Mouse (Mus musculus): ENCODE measurements at regions not wholly inside any gene's neighbourhood (a gene's known extent, or its start where the extent isn't known, plus 50 kb on each side); places are given as distances from the start of the nearest gene placed in this dataset.
A peak's percentile ranks its signal among the peaks of the same experiment; 100 is the strongest.

DNA sequence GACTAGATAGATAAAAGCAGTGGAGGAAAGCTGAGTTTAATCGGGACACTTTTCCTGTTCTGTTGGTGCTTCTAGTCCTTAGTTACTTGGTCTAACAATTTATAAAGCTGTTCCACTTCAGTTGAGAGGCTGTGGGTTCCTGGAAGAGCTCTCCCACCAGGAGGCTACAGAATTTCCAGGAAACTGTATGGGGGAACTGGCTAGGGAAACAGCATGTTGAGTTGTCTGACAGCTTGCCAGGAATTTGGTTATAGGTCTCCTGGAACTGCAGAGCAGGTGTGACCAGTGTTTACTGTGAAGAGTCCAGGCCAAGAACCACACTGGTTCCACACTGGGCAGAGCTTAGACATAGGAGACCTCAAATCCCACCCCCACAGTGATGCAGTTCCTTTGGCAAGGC, 65.0 kb upstream of the Pik3cg start:
- no peak for DNase-seq

DNA sequence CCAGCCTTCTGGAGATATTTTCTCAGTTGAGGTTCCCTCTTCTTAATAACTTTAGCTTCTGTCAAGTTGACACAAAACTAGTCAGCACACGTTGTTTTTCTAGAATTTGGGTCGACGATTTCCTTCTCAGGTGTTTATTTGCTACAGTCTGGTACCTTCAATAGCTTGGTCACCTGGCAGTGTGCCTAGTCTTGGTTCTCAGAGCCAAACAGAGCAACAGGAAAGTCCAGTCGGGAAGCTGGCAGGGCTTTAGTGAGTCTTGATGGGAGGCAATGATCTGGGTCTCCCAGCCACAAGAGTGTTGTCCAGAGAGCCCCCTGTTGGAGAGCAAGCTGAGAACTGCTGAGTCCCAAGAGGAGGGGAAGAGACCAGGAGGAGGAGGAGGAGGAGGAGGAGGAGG, 71.4 kb upstream of the Pik3cg start:
- DNase-seq = no peak

DNA sequence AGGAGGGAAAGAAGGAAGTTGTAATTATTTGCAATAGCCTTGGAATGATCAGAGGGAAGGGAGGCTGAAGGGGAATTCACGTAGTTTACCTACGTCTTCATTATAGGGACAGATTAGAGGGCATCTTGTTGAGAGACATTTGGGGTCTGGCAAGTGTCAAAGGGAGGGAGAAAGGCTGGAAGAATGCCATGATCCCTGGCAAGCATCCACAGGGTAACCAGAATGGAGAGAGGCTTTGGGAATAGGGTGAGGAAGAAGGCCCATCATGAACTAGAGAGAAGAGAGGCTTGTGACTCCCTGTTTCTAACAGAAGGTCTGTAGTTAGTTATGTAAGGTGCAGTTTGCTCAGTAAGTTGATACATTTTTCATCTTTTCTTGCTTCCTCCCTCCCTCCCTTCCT, 71.8 kb upstream of the Pik3cg start:
- no peak for DNase-seq

DNA sequence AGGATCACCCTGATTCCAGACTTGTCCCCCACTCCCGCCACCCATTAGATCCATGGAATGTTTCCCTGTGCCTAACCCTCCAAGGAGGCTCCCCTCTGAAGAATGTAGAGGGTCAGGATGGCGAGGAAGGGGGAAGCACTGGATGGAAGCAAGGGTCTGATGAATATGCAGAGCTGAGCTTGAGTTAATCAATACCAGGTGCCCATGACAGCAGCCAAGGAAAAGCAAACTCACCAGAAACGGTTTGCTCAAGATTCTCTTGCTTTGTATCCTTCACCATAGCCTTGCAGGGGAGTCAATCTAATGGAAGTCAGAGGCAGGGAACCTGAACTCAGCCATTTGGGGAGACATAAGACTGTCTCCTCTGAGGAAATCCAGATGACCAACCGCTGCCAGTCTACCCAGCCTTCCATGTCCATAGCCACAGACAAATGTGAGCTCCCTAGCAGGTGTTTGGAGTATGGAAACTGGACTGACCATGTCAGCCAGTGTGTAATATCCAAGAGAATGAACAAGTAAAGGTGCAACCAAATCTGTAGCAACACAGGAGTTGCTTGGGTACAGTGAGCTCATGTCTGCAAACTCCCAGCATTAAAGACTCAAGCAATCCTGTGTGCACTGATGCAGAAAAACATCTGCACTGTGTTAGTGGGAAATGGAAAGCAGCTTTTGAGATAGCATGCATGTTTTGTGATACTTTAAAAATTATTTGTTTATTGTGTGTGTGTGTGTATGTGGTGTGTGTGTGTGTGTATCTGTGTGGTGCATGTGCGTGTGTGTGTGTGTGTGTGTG, 74.1 kb upstream of the Pik3cg start:
- no peak for DNase-seq

DNA sequence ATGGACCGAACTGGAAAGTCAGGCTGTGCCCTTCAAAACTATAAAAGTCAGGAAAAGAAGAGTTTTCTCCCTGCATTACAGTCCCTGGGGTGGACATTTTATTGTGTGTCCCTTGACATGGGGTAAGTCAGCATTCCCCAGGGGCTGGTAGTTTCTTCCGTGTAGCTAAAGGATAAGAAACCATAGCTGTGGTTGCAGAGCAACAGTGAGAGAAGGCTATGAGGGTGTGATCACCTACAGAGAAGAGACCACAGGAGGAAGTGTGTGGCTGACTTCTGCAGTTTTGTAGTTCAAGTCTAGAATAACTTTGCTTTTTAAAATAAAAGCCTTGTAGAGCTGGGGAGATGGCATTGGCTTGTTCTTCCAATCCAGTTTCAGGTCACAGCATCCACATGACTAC, 76.6 kb upstream of the Pik3cg start:
- DNase-seq = no peak

DNA sequence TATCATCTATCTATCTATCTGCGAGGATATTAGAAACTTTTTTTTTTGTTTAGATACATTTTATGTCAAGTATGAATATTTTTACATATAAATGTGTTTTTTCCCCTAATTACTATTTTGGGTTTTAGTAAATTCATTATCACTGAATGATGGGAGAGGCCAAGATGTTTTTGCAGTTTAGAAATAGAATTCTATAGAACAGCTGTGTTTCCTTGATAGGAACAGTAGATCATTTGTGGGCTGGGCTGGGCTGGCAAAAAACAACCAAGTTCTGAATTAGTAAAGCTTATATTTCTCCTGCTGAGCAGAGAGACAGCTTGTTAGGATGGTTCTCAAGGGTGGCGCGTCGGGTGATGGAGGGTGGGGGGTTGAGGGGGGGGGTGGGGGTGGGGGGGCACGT, 78.2 kb upstream of the Pik3cg start:
- DNase-seq = no peak

DNA sequence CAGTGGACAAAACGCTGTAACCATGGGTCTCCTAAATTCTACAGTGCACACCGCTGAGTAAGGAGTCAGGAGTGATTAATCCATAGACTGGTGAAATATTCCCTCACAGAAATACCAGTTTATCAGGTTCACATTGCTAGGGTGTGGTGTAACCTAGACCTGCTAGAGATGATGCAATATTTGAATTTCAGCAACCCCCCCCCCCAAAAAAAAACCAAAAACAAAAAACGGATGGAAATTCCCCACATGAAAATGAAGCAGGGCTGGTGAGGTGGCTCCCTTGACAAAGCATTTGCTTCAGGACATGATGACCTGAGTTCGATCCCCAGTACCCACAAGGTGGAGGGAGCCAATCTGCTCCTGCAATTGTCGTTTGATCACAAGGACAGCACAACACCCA, 82.7 kb upstream of the Pik3cg start:
- DNase-seq = no peak

DNA sequence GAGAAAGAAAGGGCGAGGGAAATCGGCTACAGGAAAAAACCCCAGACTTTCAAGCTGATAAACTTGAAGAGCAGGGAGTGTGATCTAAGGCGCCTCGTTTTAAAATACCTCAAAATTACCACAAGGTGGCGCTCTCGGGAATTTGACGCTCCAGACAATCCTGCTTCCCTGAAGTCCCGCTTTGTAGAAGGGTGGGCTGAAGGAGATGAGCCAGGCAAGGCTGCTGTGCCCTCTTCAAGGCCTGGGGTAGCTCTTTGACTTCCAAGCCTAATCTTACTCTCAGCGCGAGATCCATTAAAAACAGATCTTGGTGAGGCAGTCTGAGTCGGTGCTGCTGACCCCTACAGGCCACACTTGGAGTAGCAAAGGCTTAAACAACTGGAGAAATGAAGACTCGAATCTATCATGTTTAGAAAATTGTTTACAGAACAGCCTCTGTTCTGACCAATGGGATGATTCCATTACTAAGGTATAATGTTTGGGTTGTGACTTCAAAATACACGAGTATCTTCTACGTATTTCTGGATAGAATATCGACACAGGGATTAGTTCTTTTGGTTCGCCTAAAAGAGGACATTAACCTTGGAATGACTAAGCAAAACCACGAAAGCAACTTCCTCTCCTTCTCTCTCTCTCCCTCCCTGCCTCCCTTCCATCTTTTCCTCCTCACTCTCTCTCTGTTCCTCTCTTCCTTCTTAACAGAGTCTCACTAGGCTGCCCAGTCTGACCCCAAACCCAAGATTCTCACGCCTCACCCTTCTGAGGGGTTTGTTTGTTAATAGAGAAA, 83.7 kb upstream of the Pik3cg start:
- peak; percentile 80 for DNase-seq

DNA sequence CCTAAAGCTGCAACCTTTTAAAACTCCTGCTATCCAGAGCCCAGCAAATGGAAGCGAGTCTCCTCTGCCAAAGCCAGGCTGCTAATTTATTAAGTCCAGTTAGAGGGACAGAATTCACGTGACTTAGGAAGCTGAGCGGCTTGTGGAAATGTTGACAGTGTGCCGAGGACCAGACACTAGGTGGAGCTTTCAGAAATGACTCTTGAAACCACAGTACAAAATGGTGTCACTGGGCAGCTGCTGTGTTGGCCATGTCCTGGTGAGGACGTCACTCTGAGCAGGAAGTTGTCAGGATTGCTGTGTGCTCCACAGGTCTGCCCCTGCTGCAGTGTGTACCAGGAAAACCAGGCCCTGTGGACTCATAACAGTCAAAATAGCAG, 84.3 kb upstream of the Pik3cg start:
- DNase-seq = peak; percentile 19

DNA sequence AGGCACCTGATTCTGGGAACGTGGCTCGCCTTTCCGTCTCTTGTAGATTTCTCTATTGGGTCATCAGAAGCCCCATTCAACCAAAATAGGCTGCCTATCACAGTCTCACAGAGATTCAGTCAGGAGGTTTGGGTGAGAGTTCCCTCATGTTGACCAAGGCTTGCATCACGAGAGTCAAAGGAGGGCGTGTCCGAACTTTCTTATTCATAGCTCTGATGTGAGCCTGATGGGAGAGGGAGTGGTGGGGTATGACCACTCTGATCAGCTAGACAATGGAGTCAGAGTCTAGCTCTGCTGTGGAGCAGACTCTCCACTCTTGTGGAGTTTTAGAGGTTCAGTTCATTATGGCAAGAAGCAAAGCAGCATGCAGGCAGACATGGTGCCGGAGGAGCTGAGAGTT, 81.1 kb upstream of the Ccdc71l start:
- no peak for DNase-seq

DNA sequence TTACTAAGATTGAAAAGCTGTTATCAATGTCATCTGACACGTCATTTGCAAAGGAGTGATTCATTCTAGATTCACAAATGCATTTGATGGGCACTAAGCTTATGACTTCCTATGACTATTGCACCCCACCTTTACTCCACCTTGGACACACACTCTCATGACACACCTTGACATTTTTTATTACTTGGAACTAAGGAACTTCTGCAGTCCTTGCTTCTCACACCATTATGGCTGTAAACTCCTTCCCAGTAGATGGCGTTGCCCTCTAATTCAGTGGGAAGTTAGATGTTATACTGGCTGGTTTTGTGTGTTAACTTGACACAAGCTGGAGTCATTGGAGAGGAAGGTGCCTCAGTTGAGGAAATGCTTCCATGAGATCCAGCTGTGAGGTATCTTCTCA, 78.8 kb upstream of the Ccdc71l start:
- DNase-seq = no peak

DNA sequence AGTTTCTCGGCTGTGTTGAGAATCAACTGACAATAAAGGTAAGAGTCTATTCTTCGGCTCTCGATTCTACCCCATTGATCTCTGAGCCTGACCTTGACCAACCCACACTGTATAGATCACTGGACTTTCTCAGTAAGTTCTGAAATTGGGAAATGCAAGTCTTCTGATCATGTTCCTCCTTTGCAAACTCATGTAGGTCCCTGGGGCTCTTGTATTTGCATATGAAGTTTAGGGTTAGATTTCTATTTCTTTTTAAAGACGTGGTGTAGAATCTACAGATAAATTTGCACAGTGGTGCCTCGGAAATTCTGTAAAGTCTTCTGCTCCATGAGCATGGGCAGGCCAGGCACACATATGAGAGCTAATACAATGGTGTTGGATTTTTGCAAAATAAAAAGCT, 72.8 kb upstream of the Ccdc71l start:
- no peak for DNase-seq

DNA sequence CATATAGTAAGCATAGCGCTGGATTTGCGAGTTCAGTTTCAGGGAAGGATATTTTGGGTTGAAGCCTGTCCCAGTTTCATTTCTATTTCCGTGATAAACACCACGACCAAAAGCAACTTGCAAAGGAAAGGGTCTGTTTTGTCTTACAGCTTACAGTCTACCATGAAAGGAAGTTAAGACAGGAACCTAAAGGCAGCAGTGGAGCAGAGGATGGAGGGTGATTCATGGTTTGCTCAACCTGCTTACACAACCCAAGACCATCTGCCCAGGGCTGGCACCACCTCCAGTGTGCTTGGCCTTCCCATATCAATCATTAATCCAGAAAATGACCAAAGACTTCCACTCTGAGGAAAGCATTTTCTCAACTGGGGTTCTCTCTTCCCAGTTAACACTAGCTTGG, 72.2 kb upstream of the Ccdc71l start:
- no peak for DNase-seq

DNA sequence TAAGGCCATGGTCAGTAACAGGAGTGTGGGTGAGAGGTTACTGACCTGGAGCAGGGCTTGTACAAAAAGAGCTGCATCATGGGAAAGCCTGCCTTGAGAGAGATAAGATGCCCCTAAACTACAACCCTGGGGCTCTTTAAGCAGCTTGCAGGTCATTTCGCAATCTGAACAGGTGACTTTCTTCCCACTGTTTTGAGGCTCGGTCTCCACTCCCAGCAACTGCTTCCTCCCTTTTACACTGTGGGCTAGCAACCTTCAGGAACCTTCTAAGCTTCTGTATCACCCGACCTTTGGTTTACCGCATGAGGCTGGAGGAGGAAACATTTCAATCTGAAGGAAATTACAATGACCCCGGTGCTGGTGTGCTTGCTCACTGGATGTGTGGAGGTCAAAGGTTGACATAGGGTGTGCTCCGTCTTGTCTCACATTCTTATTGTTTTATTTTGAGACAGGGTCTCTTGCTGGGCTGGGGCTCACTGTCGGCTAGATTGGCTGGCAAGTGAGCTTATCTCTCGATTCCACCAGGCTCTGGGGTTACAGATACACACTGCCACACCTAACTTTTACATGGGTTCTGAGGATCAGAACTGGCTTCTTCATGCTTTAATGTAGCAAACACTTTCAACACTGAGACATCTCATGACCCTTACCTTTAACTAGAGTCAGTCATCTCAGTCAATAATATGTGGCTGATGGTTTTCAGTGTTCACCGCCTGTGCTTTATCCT, 71.1 kb upstream of the Ccdc71l start:
- no peak for DNase-seq

DNA sequence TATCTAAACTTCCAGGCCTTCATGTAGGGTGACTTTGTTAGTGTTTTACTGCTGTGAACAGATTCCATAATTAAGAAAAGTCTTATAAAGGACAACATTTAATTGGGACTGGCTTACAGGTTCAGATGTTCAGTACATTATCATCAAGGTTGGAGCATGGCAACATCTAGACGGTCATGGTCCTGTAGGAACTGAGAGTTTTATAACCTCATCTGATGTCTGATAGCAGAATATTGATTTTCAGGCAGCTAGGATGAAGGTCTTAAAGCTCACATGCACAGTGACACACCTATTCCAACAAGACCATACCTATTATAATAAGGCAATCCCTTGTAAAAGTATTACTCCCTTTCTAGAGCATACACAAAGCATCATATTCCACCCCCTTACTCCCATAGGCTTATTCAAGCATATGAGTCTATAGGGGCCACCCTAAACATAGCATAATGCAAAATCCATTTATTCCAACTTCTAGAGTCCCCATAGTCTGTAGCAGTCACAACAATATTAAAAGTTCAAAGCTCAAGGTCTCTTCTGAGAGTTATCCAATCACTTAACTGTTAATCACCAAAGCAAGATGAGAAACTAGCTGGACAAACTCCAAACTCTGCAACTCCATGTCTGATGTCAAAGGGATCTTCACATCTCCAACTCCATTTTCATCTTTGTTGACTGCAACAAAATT, 63.3 kb upstream of the Ccdc71l start:
- DNase-seq = no peak
